Mouse (Mus musculus): ENCODE data around the gene Cdk5. TPM values are rescaled to one million over a fixed set of nuclear protein-coding genes. Genes with fewer than 3 reads are reported as not detected.

The Cdk5 gene
- polyA plus RNA-seq, 1 experiment from 2014 or later, result 149 TPM

GRCm38 (mm10) chr5:24442029-24442428, 18.7 kb upstream of the Cdk5 start:
- no peak overlapping the region for H3K9ac ChIP-seq (ENCODE audit: low read depth, low read length)
- H3K4me1 ChIP-seq (ENCODE audit: control insufficient read depth, insufficient read depth, low read length), result peaks cover 21% of the 10 kb centered on the region
- peaks cover 28% of the 10 kb centered on the region for H3K36me3 ChIP-seq (ENCODE audit: control insufficient read depth, insufficient read depth, low read length)
- H3K4me3 ChIP-seq (ENCODE audit: low read depth, low read length), result no peak overlapping the region
- no peaks in the 10 kb centered on the region for H3K9me3 ChIP-seq (replicated peaks; ENCODE audit: control insufficient read depth, low read length, poor library complexity, severe bottlenecking)
- 90% methylated on average over 9 of the region's 9 CpGs for WGBS
- no peak overlapping the region for H3K27ac ChIP-seq (ENCODE audit: low read length)
- no peak for ATAC-seq
- H3K4me2 ChIP-seq (ENCODE audit: low read length), result no peak overlapping the region
- H3K27me3 ChIP-seq (ENCODE audit: control insufficient read depth, insufficient read depth, low read depth, low read length), result no peaks in the 10 kb centered on the region

DNA sequence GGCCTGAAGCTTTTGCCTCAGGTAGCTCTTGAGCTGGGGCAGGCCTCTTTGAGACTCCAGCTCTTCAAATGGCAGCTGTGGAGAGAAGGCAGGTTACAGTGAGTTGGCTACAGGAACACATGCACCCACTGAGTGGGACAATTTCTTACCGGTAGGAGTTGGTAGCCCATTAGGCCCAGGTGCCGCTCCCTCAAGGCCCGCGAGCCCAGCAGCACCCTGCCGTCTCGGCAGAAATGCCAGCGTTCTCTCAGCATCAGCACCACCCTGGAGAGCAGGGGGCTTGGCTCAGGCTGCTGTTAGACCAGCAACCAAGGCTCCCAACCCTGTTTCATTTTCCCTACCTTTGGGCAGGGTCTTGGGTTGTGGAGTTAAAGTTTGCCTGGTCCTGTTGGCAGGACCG, 17.9 kb upstream of the Cdk5 start:
- Histone ChIP-seq H3K9me3 (replicated peaks; ENCODE audit: control insufficient read depth, low read length, poor library complexity, severe bottlenecking) (no peaks in the 10 kb centered on the region), H3K4me1 (ENCODE audit: control insufficient read depth, insufficient read depth, low read length) (peaks cover 17% of the 10 kb centered on the region), H3K36me3 (ENCODE audit: control insufficient read depth, insufficient read depth, low read length) (peaks cover 28% of the 10 kb centered on the region), H3K27ac (ENCODE audit: low read length) (no peak overlapping the region), H3K9ac (ENCODE audit: low read depth, low read length) (no peak overlapping the region), H3K27me3 (ENCODE audit: control insufficient read depth, insufficient read depth, low read depth, low read length) (no peaks in the 10 kb centered on the region), H3K4me2 (ENCODE audit: low read length) (no peak overlapping the region), H3K4me3 (ENCODE audit: low read depth, low read length) (no peak overlapping the region)
- 92% methylated on average over 8 of the region's 8 CpGs for WGBS
- no peak for ATAC-seq

DNA sequence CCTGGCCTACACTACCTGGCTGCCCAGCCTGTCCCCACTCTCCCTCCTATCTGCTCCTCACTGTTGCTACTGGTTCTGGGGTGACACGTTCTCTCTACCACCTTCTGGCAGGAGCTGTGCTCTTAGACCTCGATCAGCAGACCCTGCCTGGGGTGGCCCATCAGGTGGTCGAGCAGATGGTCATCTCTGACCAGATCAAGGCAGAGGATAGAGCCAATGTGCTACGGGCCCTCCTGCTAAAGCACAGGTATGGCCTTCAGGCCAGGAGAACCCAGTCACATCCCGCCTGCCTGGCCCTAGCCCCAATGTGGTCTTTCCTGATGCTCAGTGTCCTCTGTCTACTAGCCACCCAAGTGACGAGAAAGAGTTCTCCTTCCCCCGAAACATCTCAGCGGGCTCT, 10.7 kb upstream of the Cdk5 start:
- WGBS, result 88% methylated on average over 8 of the region's 8 CpGs
- Histone ChIP-seq H3K4me2 (ENCODE audit: low read length) (no peak overlapping the region), H3K9ac (ENCODE audit: low read depth, low read length) (no peak overlapping the region), H3K36me3 (ENCODE audit: control insufficient read depth, insufficient read depth, low read length) (peaks cover 20% of the 10 kb centered on the region), H3K4me3 (ENCODE audit: low read depth, low read length) (no peak overlapping the region), H3K27ac (ENCODE audit: low read length) (no peak overlapping the region), H3K27me3 (ENCODE audit: control insufficient read depth, insufficient read depth, low read depth, low read length) (no peaks in the 10 kb centered on the region), H3K9me3 (replicated peaks; ENCODE audit: control insufficient read depth, low read length, poor library complexity, severe bottlenecking) (no peaks in the 10 kb centered on the region), H3K4me1 (ENCODE audit: control insufficient read depth, insufficient read depth, low read length) (no peaks in the 10 kb centered on the region)
- ATAC-seq, result no peak

DNA sequence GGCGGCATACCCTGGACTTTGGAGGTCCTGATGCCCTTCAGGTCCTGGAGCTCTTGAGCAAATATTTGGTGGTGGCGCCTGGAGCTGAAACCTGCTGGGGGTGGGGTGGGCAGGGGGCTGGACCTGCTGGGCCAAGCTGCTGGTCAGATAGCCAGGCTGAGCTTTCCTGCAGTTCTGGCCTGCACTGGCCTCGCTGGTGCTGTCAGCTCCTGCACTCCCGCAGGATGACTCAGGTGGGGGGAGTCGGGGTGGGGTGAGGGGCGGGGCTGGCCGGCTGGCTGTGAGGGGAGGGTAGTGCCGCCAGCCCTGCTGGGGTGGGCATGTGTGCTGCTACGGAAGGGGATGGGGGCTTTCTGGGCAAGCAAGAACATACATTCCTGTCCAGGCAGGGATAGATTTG, 5.3 kb upstream of the Cdk5 start:
- Histone ChIP-seq H3K27ac (ENCODE audit: low read length) (no peak overlapping the region), H3K27me3 (ENCODE audit: control insufficient read depth, insufficient read depth, low read depth, low read length) (no peaks in the 10 kb centered on the region; the same call in 1 of the 2 replicates), H3K9me3 (replicated peaks; ENCODE audit: control insufficient read depth, low read length, poor library complexity, severe bottlenecking) (no peaks in the 10 kb centered on the region), H3K4me3 (ENCODE audit: low read depth, low read length) (no peak overlapping the region), H3K4me2 (ENCODE audit: low read length) (no peak overlapping the region), H3K9ac (ENCODE audit: low read depth, low read length) (peak overlapping the region; percentile 14; the same call in 1 of the 2 replicates), H3K4me1 (ENCODE audit: control insufficient read depth, insufficient read depth, low read length) (peaks cover 20% of the 10 kb centered on the region), H3K36me3 (ENCODE audit: control insufficient read depth, insufficient read depth, low read length) (peaks cover 16% of the 10 kb centered on the region; the same call in 1 of the 2 replicates)
- ATAC-seq, result no peak
- WGBS, result 19% methylated on average over 9 of the region's 9 CpGs

DNA sequence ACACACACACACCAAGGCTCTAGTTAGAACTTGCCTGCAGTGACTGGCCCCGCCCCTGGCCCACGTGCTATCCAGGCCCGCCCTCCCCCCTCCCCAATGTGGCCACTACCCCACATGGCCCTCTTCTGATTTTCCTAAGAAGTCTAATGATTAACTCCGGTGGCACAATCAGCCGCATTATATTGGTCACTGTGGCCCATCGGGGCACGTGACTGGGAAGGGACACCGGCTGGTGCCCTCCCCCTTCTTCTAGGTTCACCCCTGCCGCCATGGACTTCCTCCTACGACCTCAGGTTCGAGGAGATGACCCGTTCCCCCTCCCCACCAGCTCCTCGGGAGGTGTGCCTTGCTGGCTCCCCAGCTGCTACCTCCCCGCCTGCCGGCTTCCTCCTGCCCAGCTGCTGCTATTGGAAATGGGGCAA, 4.7 kb upstream of the Cdk5 start:
- Histone ChIP-seq H3K4me1 (ENCODE audit: control insufficient read depth, insufficient read depth, low read length) (peaks cover 20% of the 10 kb centered on the region), H3K27ac (ENCODE audit: low read length) (no peak overlapping the region), H3K4me3 (ENCODE audit: low read depth, low read length) (no peak overlapping the region), H3K4me2 (ENCODE audit: low read length) (peak overlapping the region; percentile 6; the same call in 1 of the 2 replicates), H3K36me3 (ENCODE audit: control insufficient read depth, insufficient read depth, low read length) (peaks cover 16% of the 10 kb centered on the region; the same call in 1 of the 2 replicates), H3K9me3 (replicated peaks; ENCODE audit: control insufficient read depth, low read length, poor library complexity, severe bottlenecking) (no peaks in the 10 kb centered on the region), H3K27me3 (ENCODE audit: control insufficient read depth, insufficient read depth, low read depth, low read length) (no peaks in the 10 kb centered on the region; the same call in 1 of the 2 replicates), H3K9ac (ENCODE audit: low read depth, low read length) (0 out of 2 replicates have a peak overlapping the region, but pooled peaks have one; percentile 14)
- no peak for ATAC-seq
- 8% methylated on average over 14 of the region's 15 CpGs for WGBS

- peaks cover 26% of the 10 kb centered on the region for H3K4me1 ChIP-seq (ENCODE audit: control insufficient read depth, insufficient read depth, low read length)
- peaks cover 11% of the 10 kb centered on the region; the same call in 1 of the 2 replicates for H3K36me3 ChIP-seq (ENCODE audit: control insufficient read depth, insufficient read depth, low read length)
- H3K27me3 ChIP-seq (ENCODE audit: control insufficient read depth, insufficient read depth, low read depth, low read length), result no peaks in the 10 kb centered on the region; the same call in 1 of the 2 replicates
- no peak overlapping the region for H3K4me3 ChIP-seq (ENCODE audit: low read depth, low read length)
- 22% methylated on average over 12 of the region's 12 CpGs for WGBS
- H3K27ac ChIP-seq (ENCODE audit: low read length), result no peak overlapping the region
- H3K4me2 ChIP-seq (ENCODE audit: low read length), result no peak overlapping the region; the same call in 1 of the 2 replicates
- H3K9ac ChIP-seq (ENCODE audit: low read depth, low read length), result no peak overlapping the region
- no peak for ATAC-seq
- no peaks in the 10 kb centered on the region for H3K9me3 ChIP-seq (replicated peaks; ENCODE audit: control insufficient read depth, low read length, poor library complexity, severe bottlenecking)
Observed at GRCm38 (mm10) chr5:24427285-24427633, 3.9 kb upstream of the Cdk5 start.

- Histone ChIP-seq H3K27ac (ENCODE audit: low read length) (no peak overlapping the region), H3K4me3 (ENCODE audit: low read depth, low read length) (no peak overlapping the region), H3K4me1 (ENCODE audit: control insufficient read depth, insufficient read depth, low read length) (peaks cover 30% of the 10 kb centered on the region), H3K9ac (ENCODE audit: low read depth, low read length) (no peak overlapping the region; the same call in 1 of the 2 replicates), H3K9me3 (replicated peaks; ENCODE audit: control insufficient read depth, low read length, poor library complexity, severe bottlenecking) (no peaks in the 10 kb centered on the region), H3K4me2 (ENCODE audit: low read length) (peak overlapping the region; percentile 94), H3K36me3 (ENCODE audit: control insufficient read depth, insufficient read depth, low read length) (peaks cover 8% of the 10 kb centered on the region; the same call in 1 of the 2 replicates), H3K27me3 (ENCODE audit: control insufficient read depth, insufficient read depth, low read depth, low read length) (no peaks in the 10 kb centered on the region; the same call in 1 of the 2 replicates)
- ATAC-seq, result no peak
- 11% methylated on average over 9 of the region's 9 CpGs for WGBS
Observed at GRCm38 (mm10) chr5:24426556-24427284, 3.4 kb upstream of the Cdk5 start.

GRCm38 (mm10) chr5:24426037-24426432, 2.7 kb upstream of the Cdk5 start:
- Histone ChIP-seq H3K9me3 (replicated peaks; ENCODE audit: control insufficient read depth, low read length, poor library complexity, severe bottlenecking) (no peaks in the 10 kb centered on the region), H3K4me2 (ENCODE audit: low read length) (peak overlapping the region; percentile 94), H3K27ac (ENCODE audit: low read length) (no peak overlapping the region), H3K9ac (ENCODE audit: low read depth, low read length) (no peak overlapping the region; the same call in 1 of the 2 replicates), H3K4me3 (ENCODE audit: low read depth, low read length) (peak overlapping the region; percentile 68), H3K36me3 (ENCODE audit: control insufficient read depth, insufficient read depth, low read length) (peaks cover 1% of the 10 kb centered on the region; the same call in 1 of the 2 replicates), H3K27me3 (ENCODE audit: control insufficient read depth, insufficient read depth, low read depth, low read length) (no peaks in the 10 kb centered on the region; the same call in 1 of the 2 replicates), H3K4me1 (ENCODE audit: control insufficient read depth, insufficient read depth, low read length) (peaks cover 30% of the 10 kb centered on the region)
- WGBS, result 1% methylated on average over 10 of the region's 10 CpGs
- no peak for ATAC-seq

DNA sequence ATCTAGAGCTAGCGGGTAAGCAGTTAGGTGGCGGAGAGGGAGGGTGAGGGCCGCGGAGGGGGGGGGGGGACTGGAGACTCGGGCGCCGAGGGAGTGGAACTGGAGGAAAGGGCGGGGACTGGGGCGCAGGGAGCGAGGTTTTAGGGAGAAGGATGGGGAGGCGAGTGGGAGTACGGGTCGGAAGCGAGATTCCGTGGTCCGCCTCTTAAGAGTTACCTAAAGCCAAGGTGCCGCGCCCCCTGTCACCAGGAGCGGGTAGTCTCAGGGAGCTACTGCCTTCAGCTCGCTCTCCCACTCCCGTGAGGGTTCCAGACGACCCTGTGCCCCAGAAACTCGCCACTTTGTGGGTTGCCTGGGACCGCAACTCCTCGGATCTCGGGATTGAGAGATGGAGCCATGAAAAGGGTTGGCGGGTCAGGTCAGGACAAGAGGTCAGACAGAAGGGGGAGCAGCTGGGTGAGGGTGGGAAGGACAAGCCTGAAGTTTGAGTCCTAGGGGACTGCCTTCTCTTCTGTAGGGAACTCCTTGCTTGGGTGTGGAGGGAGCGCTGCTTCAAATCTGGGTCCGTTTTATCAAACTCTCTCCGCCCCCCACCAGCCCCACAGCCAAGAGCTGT, 2.2 kb upstream of the Cdk5 start:
- peak overlapping the region; percentile 69 for H3K9ac ChIP-seq (ENCODE audit: low read depth, low read length)
- WGBS, result under 1% methylated on average over 21 of the region's 30 CpGs
- H3K4me1 ChIP-seq (ENCODE audit: control insufficient read depth, insufficient read depth, low read length), result peaks cover 30% of the 10 kb centered on the region
- H3K4me3 ChIP-seq (ENCODE audit: low read depth, low read length), result peak overlapping the region; percentile 68
- ATAC-seq, result no peak
- no peaks in the 10 kb centered on the region for H3K9me3 ChIP-seq (replicated peaks; ENCODE audit: control insufficient read depth, low read length, poor library complexity, severe bottlenecking)
- peak overlapping the region; percentile 94 for H3K4me2 ChIP-seq (ENCODE audit: low read length)
- peak overlapping the region; percentile 13; the same call in 1 of the 2 replicates for H3K27ac ChIP-seq (ENCODE audit: low read length)
- H3K27me3 ChIP-seq (ENCODE audit: control insufficient read depth, insufficient read depth, low read depth, low read length), result no peaks in the 10 kb centered on the region; the same call in 1 of the 2 replicates
- H3K36me3 ChIP-seq (ENCODE audit: control insufficient read depth, insufficient read depth, low read length), result no peaks in the 10 kb centered on the region; the same call in 1 of the 2 replicates
